Mouse (Mus musculus): ENCODE measurements at regions not wholly inside any gene's neighbourhood (a gene's known extent, or its start where the extent isn't known, plus 50 kb on each side); places are given as distances from the start of the nearest gene placed in this dataset.

DNA sequence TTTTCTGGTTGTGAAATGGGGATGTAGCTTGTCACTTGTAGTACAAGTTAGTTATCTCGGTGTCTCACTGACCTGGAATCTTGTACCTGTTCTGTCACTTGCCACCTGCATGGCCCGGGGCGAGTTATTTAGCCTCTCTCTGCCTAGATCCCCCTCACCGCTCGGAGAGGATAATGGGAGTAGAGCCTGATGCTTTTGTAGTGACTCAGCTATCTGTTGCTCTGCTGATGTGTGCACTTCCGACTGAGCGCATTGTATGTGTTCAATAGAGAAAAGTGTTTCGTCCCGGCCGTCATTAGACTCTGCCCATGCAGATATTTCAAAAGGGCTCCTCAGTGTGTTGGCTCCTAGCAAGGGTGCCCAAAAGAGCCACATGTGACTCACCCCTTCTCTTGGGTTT is 170.3 kb downstream of the Sox9 start:
- TF ChIP-seq GATA1 (IDR thresholded peaks at IDR 0.05; ENCODE audit: low read length) (no peak), TAL1 (IDR thresholded peaks at IDR 0.05; ENCODE audit: low read length) (no peak)

All from erythroblast, embryonic 14.5 days (primary cell).